Comparison of ENCODE assay signal across 22 mouse cellular contexts in the genomic region with DNA sequence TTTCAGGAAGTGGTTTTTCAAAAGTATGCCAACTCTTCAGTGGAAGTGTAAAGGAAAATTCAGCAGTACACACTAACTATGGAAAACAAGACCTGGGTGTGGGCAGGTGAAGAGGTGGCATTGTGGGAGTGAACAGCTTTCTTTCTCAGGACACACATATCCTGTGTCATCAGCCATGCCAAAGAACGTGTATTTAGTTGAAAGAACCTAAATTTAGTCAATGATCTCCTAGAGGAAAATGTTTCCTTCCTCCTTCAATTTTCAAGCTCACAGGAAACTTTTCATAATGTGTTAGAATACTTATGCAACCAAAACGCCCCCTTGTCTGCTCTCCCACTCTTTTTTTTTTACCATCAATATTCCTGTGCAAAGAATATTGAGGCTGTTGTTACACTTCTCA. TPM values are rescaled to one million over a fixed set of nuclear protein-coding genes. Genes with fewer than 3 reads are reported as not detected.
DNase-seq lines count a peak whose midpoint lies in the region; ATAC-seq and TF ChIP-seq lines count a peak whose summit lies in the region.
"Had no signal": no experiment of that assay in that cellular context is flagged by ENCODE, and none has a peak within 500 bp of the region (broad histone marks: within the 10 kb centered on the region; RNA-seq: fewer than 3 reads in every experiment).

No protein-coding gene starts in this region.

- H3K27ac ChIP-seq in CH12.LX (ENCODE audit: insufficient read depth, low read depth), result no peak overlapping the region
- no peak overlapping the region for H3K27ac ChIP-seq in kidney, embryonic 16.5 days (ENCODE audit: low read length)
- H3K27ac ChIP-seq: embryonic facial prominence, embryonic 10.5 days; embryonic facial prominence, embryonic 12.5 days; forebrain, embryonic 13.5 days; forebrain, embryonic 15.5 days had no signal

- in situ Hi-C loops in CH12.LX (cut with MboI; ENCODE audit: low pct_ligation_motif_present, low pct_unique_long_range_greater_than_20kb, low sequenced_read_pairs), result no loop called here

- no peak for TF ChIP-seq CTCF in CH12.LX (conservative IDR thresholded peaks at IDR 0.05 in 1 of 2, IDR thresholded peaks at IDR 0.05 in 1 of 2; ENCODE audit: low read depth in 2 of 2, low read length in 2 of 2)

- peak; percentile 7 to 12 for DNase-seq in frontal cortex, postnatal 36 days (ENCODE audit: low spot score in 2 of 2)
- no peak for DNase-seq in frontal cortex, postnatal 10 days (ENCODE audit: low spot score in 2 of 2)
- peak; percentile 4 for DNase-seq in CH12.LX (ENCODE audit: extremely low read depth)
- DNase-seq in brain, adult 2 months (ENCODE audit: low read depth, low spot score), result peak; percentile 36
- no peak for DNase-seq in gastrocnemius, adult 8-10 months (ENCODE audit: low spot score in 2 of 2)
- DNase-seq: adrenal gland, adult 2 months; adrenal gland, postnatal 10 days; adrenal gland, postnatal 25 days; cerebellum, adult 11-12 months; cerebellum, adult 2 months; cerebellum, adult 9-10 months; cerebellum, postnatal 10 days; cerebellum, postnatal 25 days; forebrain, postnatal 0 days had no signal

- no peak for TF ChIP-seq RAD21 in CH12.LX (IDR thresholded peaks at IDR 0.05; ENCODE audit: low read depth, low read length)

- H3K27me3 ChIP-seq in CH12.LX (replicated peaks), result no peaks in the 10 kb centered on the region
- no peaks in the 10 kb centered on the region for H3K27me3 ChIP-seq in kidney, embryonic 16.5 days (ENCODE audit: insufficient read depth, low read length)
- H3K27me3 ChIP-seq: embryonic facial prominence, embryonic 12.5 days; forebrain, embryonic 13.5 days; forebrain, embryonic 15.5 days had no signal

- no peaks in the 10 kb centered on the region for H3K9me3 ChIP-seq in CH12.LX (replicated peaks; ENCODE audit: low read length)
- H3K9me3 ChIP-seq in kidney, embryonic 16.5 days (ENCODE audit: low read length), result no peaks in the 10 kb centered on the region
- H3K9me3 ChIP-seq: embryonic facial prominence, embryonic 10.5 days; embryonic facial prominence, embryonic 12.5 days; forebrain, embryonic 13.5 days; forebrain, embryonic 15.5 days; G1E had no signal

- H3K79me2 ChIP-seq in CH12.LX (replicated peaks; ENCODE audit: control insufficient read depth, extremely low read depth, insufficient read depth, poor library complexity, severe bottlenecking), result no peaks in the 10 kb centered on the region

- H3K36me3 ChIP-seq in CH12.LX (replicated peaks in 1 of 2; ENCODE audit: control insufficient read depth in 1 of 2, insufficient read depth in 1 of 2, low read length in 1 of 2), result no peaks in the 10 kb centered on the region
- H3K36me3 ChIP-seq in kidney, embryonic 16.5 days (ENCODE audit: insufficient read depth, low read length), result no peaks in the 10 kb centered on the region
- H3K36me3 ChIP-seq: embryonic facial prominence, embryonic 10.5 days; embryonic facial prominence, embryonic 12.5 days; forebrain, embryonic 15.5 days; G1E had no signal

- no peak for TF ChIP-seq POLR2A in CH12.LX (IDR thresholded peaks at IDR 0.05; ENCODE audit: low read depth, low read length)

- H3K4me3 ChIP-seq in CH12.LX (replicated peaks in 1 of 3; ENCODE audit: low read depth in 2 of 3, low read length in 2 of 3, poor library complexity in 1 of 3), result no peak overlapping the region
- H3K4me3 ChIP-seq in kidney, embryonic 16.5 days (ENCODE audit: low read length), result no peak overlapping the region
- H3K4me3 ChIP-seq: embryonic facial prominence, embryonic 10.5 days; embryonic facial prominence, embryonic 12.5 days; forebrain, embryonic 13.5 days; forebrain, embryonic 15.5 days had no signal

- ATAC-seq in kidney, embryonic 16.5 days (ENCODE audit: low FRiP score, low TSS enrichment), result no peak
- ATAC-seq: activated CD4-positive, CD25-positive, alpha-beta regulatory T cell, adult 4 months; forebrain, embryonic 13.5 days; forebrain, embryonic 15.5 days; forebrain, postnatal 0 days; Patski had no signal

- no peak overlapping the region for H3K4me2 ChIP-seq in CH12.LX (ENCODE audit: insufficient read depth, low read depth, poor library complexity, severe bottlenecking)
- no peak overlapping the region for H3K4me2 ChIP-seq in kidney, embryonic 16.5 days (replicated peaks; ENCODE audit: low read depth, low read length)
- H3K4me2 ChIP-seq: embryonic facial prominence, embryonic 12.5 days; forebrain, embryonic 13.5 days; forebrain, embryonic 15.5 days had no signal

- dilution Hi-C loops in CH12.LX (cut with MboI; ENCODE audit: extremely low pct_ligation_motif_present, extremely low pct_unique_long_range_greater_than_20kb, low sequenced_read_pairs), result no loop called here

- 41% methylated on average over 2 of the region's 2 CpGs for WGBS in kidney, embryonic 16.5 days

- H3K4me1 ChIP-seq in CH12.LX (ENCODE audit: control insufficient read depth in 1 of 2, insufficient read depth in 2 of 2), result peaks cover 0 to 14% of the 10 kb centered on the region in 2 experiments; a peak in 2 of 4 replicates
- H3K4me1 ChIP-seq in kidney, embryonic 16.5 days (ENCODE audit: insufficient read depth, low read length), result no peaks in the 10 kb centered on the region
- H3K4me1 ChIP-seq: embryonic facial prominence, embryonic 10.5 days; embryonic facial prominence, embryonic 12.5 days; forebrain, embryonic 13.5 days; forebrain, embryonic 15.5 days had no signal

- peak; percentile 48; the same call in 1 of the 2 replicates for TF ChIP-seq EP300 in CH12.LX (IDR thresholded peaks at IDR 0.05; ENCODE audit: low read length)

- H3K9ac ChIP-seq in CH12.LX (ENCODE audit: insufficient read depth, low read depth), result no peak overlapping the region
- no peak overlapping the region for H3K9ac ChIP-seq in kidney, embryonic 16.5 days (replicated peaks; ENCODE audit: low read length)
- H3K9ac ChIP-seq: embryonic facial prominence, embryonic 12.5 days; forebrain, embryonic 13.5 days; forebrain, embryonic 15.5 days; forebrain, postnatal 0 days had no signal

TF ChIP-seq in CH12.LX, 34 proteins besides CTCF, POLR2A, EP300 and RAD21:
- no peak for TF ChIP-seq ZMIZ1 (IDR thresholded peaks at IDR 0.05; ENCODE audit: low read depth, low read length)
- no peak for TF ChIP-seq CHD1 (IDR thresholded peaks at IDR 0.05; ENCODE audit: low read depth, low read length)
- no peak for TF ChIP-seq TBP (conservative IDR thresholded peaks at IDR 0.05; ENCODE audit: low read depth, low read length)
- no peak for TF ChIP-seq SIN3A (IDR thresholded peaks at IDR 0.05; ENCODE audit: low read length)
- no peak for TF ChIP-seq E2F4 (IDR thresholded peaks at IDR 0.05; ENCODE audit: insufficient replicate concordance, low read depth, low read length)

RNA-seq across cellular contexts. Expression of gene Phex, which starts 23.9 kb away (rescaled TPM):
- total RNA-seq in CH12.LX (2012; rRNA removed) (0.08 and 0.17 TPM in 2 replicates), CH12.LX (2014; rRNA removed) (0.04 and 0.07 TPM in 2 replicates)
- polyA plus RNA-seq in CH12.LX (2012; ENCODE audit: insufficient read length, low read depth), result 0.07 and 0.09 TPM in 2 replicates
- polyA plus RNA-seq in kidney, embryonic 16.5 days (2015; fragmentation: Nextera tagmentation; extraction: Ambion mirVana), result 0.24 and 0.49 TPM in 2 replicates
- total RNA-seq in gastrocnemius, adult 8-10 months (2022), result under 1 TPM; 0.15 to 0.90 (median 0.45) TPM
- polyA plus RNA-seq: adrenal gland, adult 2 months; G1E had no signal

Comparison
In these comparisons a context has a peak if more than half of its experiments do, and no peak if none do; other contexts are left out.
1. DNase-seq: peak in frontal cortex, postnatal 36 days (2 of 2), CH12.LX (single experiment) and brain, adult 2 months (single experiment); none in frontal cortex, postnatal 10 days (0 of 2) and gastrocnemius, adult 8-10 months (0 of 2).